Mouse (Mus musculus) kidney, adult 9 months (tissue): ENCODE measurements around the gene Timm13.

Experiments used
- DNase-seq: peaks from one replicate; pipeline ENCODE4 v3.0.0; 2022

Gene Timm13

DNA sequence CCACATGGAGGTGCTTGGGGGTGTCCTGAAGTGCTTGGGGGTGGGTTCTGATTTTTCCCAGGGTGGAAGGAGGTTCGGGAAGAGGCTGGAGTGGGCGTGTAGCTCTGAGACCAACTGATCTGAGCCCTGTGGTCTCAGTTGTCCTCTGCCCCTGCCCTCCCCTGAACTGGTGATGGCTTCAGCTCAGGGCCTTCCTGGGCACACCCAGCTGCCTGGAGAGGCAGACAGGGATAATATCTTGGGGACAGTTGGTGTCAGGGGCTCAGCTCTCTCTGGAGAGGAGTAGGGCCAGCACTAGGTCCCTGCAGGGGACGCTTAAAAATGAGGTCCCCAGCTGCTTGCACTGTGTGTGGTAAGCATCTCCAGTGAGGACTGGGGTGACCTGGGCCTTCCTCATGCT is 42.9 kb downstream of the Timm13 start:
- no peak for DNase-seq

DNA sequence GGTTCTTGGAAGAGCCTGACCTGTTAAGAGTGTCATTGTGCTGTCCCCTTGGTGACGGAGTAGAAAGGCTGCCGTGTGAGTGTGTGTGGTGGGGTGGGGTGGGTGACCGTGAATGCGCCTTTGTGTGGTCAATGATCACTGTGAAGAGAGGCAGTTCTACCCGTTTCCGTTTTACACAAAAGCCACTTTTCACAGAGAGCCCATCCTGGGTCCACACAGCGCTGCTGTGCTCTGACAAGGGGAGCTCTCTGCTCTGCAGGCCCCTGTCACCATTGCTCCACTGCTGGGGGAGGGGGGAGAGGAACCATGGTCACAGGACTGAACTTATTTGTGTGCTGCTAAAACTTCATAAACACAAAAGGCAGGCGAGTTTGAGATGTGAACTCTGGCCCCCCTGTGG is 43.4 kb downstream of the Timm13 start:
- no peak for DNase-seq

DNA sequence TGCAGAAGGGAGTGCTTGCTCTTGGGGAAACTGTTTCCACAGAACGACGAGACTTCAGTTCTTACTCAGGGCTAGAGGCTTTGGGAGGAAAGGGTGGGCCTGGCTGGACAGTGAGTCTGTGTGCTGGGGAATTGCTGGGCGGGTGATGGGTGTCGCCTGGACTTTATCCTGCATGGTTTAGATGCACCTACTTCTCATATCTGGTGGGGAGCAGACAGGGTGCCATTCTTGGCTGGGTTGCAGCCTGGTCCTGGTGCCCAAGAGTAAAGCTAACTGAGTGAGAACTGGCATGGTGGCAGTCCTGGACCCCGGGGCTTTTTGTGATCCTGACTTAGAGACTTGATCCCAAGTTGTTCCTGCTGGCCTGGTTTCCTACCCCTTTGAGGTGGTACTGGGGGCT is 43.9 kb downstream of the Timm13 start:
- no peak for DNase-seq

DNA sequence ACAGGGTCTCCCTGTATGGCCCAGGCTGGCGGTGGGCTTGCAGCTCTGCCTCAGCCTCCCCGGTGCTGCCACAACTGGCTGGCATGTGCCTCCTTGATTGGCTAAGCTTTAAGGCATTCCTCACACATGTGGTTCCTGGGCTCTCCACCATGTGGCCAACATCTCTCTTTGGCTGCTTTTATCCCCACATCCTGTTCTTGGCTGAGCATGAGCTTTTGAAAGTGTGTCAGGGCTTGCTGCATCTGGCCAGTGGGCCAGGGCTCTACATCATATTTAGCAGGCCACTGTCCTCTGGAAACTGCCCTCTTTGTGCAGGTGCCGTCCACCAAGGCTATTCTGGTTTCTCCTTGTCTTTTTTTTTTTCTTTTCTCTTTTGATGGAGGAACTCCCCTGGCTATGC is 44.5 kb downstream of the Timm13 start:
- DNase-seq: no peak

GRCm38 (mm10) chr10:80855749-80856073 is 45.1 kb downstream of the Timm13 start:
- no peak for DNase-seq

DNA sequence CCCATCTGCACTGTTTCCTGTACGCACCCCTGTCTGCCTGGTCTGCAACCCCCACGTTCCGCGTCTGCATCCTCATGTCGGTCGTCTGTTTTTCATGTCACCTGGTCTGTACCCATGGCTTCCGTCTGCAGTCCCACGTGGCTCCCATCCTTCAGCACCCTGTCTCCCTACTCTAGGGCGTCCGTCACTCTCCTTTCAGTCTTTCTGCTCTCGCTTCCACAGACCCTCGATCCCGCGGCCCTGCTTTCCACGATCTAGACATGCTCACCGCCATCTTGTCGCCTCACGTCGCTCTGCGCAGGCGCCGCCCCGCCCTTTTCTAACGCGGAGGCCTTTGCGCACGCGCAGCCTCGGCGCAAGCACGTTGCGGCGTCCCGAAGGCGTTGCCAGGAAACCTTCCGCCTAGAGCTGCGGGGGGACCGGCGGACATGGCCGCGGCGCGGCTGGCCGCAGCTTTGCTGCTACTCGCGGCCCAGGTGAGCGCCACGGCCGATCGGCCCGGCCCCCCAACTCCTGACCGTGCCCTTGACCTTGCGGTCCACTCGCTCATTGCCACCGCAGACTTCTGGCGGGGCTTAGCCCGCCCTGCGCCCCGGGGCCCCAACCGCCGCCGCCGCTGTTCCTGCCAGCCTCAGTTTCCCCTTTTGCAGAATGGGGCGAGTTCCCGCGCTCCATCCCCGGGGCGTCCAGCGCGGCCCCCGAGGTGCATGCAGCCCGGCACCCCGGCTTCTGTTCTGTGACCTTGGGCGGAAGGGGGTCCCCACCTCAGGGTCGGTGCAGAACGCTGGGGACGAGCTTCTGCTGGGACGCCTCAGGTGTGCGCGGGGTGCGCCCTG is 45.6 kb downstream of the Timm13 start, which contains the start of the genes Lsm7 and Sppl2b:
TSS of gene Lsm7 (minus strand) at position 297 of the 836 bp plus-strand sequence.
TSS of gene Sppl2b (plus strand) at position 363 of the 836 bp plus-strand sequence.
- peak; percentile 96 for DNase-seq
